Mouse (Mus musculus) layer of hippocampus, adult 9-11 months (tissue): Measurements from ENCODE around the gene Ric3.

Experiments used
- DNase-seq: peaks from one replicate; pipeline ENCODE4 v3.0.0; 2022

Ric3 gene

DNA sequence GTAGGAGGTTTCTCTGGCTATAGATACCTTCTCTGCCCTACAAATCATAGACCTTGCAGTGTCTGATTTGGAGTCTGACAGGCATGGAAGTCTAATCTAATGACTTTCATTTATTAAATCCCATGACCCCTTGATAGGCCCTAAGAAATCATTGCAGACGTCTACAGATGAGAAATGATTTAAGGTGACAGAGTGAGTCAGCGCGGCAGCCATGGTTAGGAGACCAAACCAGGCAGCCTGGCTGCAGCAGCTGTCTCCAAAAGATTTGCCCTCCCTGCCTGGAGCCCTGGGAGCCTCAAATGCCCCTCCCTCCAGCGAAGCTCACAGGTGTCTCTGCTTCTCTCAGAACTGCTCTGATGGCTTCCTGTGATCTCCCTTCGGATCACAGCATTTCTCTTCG lies 87.0 kb downstream of the Ric3 start:
- DNase-seq: no peak

- no peak for DNase-seq
Observed at GRCm38 (mm10) chr7:108993881-108994291, 89.2 kb downstream of the Ric3 start.

GRCm38 (mm10) chr7:108993230-108993629 lies 89.9 kb downstream of the Ric3 start:
- no peak for DNase-seq

GRCm38 (mm10) chr7:108991207-108991606 lies 91.9 kb downstream of the Ric3 start:
- peak; percentile 77 for DNase-seq

DNA sequence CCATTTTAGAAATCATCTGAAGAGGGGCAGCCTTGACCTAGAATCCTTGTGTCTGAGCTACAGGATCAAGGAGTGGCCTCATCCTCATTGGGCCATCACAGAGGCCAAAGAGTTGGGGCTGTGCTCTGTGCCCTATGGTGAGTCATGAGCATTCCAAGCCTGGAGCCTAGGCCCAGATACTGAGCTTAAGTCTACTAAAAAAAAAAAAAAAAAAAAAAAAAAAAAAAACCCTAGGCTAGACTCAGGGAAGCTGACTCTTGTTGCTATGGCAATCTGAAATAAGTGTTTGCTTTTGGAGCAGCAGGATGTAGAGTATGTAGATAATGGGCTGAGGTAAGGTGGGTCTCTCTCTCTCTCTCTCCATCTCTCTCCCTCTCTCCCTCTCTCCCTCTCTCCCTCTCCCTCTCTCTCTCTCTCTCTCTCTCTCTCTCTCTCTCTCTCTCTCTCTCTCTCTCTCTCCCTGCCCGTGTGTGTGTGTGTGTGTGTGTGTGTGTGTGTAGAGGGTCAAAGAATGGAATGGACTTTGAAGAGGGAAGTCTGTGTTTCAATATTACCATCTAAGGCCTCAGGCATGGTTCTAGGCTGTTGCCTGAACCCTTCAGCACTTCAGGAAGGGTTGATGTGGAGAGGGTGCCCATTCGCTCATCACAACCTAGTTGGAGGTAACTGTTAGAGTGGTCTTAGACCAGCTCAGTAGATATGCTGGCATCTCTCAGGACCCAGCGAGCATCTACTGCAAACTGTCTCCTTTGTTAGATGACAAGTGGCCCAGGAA lies 97.0 kb downstream of the Ric3 start:
- no peak for DNase-seq
